Mouse (Mus musculus) MEL (cell line): ENCODE data around the gene A430005L14Rik. TPM values are rescaled to one million over a fixed set of nuclear protein-coding genes. Genes with fewer than 3 reads are reported as not detected.

Experiments used
- DNase-seq: peaks from one replicate; pipeline ENCODE4 v3.0.0; 2011; ENCODE audit warnings: low read depth, low spot score
- H3K27ac ChIP-seq: 2 replicates; pipeline ENCODE4 v1.5.1; 2012; ENCODE audit warnings: low read depth, mild to moderate bottlenecking, control low read depth, low read length, moderate library complexity; ENCODE audit not compliant: control insufficient read depth
- H3K27me3 ChIP-seq, 2 experiments: fragments of 150-350 bp in 1 of 2; sonication (generic) in 1 of 2; 2 replicates each; pipeline ENCODE4 v1.6.1; 2012; ENCODE audit warnings: low read length in 2 of 2, mild to moderate bottlenecking in 2 of 2, improper control_type of control experiment in 1 of 2, moderate library complexity in 1 of 2; ENCODE audit not compliant: insufficient read depth in 2 of 2, control insufficient read depth in 1 of 2
- H3K36me3 ChIP-seq, 2 experiments: 2 replicates each; pipeline ENCODE4 v1.6.1; 2012 to 2014; ENCODE audit warnings: low read length in 2 of 2, improper control_type of control experiment in 1 of 2, inconsistent platforms in 1 of 2, mild to moderate bottlenecking in 1 of 2; ENCODE audit not compliant: insufficient read depth in 2 of 2, control insufficient read depth in 1 of 2
- H3K4me1 ChIP-seq, 2 experiments: fragments of 150-350 bp in 1 of 2; sonication (generic) in 1 of 2; 2 replicates each; pipeline ENCODE4 v1.6.1; 2012; ENCODE audit warnings: low read length in 2 of 2, improper control_type of control experiment in 1 of 2, mild to moderate bottlenecking in 1 of 2; ENCODE audit not compliant: insufficient read depth in 2 of 2, control insufficient read depth in 1 of 2
- H3K4me3 ChIP-seq, 2 experiments: fragments of 150-350 bp in 1 of 2; sonication (generic) in 1 of 2; 2 replicates each; pipeline ENCODE4 v1.5.1; 2012; ENCODE audit warnings: low read depth in 2 of 2, low read length in 2 of 2, mild to moderate bottlenecking in 2 of 2, moderate library complexity in 2 of 2, control low read depth in 1 of 2, improper control_type of control experiment in 1 of 2; ENCODE audit not compliant: control insufficient read depth in 1 of 2, insufficient read depth in 1 of 2
- H3K79me2 ChIP-seq: 2 replicates; pipeline ENCODE4 v1.6.1; 2012; ENCODE audit warnings: mild to moderate bottlenecking, low read length, moderate library complexity; ENCODE audit not compliant: control insufficient read depth, poor library complexity, insufficient read depth
- H3K9ac ChIP-seq: 2 replicates; pipeline ENCODE4 v1.6.1; 2012; ENCODE audit warnings: low read depth, mild to moderate bottlenecking, control low read depth, low read length, moderate library complexity; ENCODE audit not compliant: control insufficient read depth, poor library complexity, severe bottlenecking
- H3K9me3 ChIP-seq: fragments of 150-350 bp; sonication (generic); replicated peaks from 2 replicates; pipeline ENCODE4 v1.6.1; 2012; ENCODE audit warnings: mild to moderate bottlenecking, low read length, improper control_type of control experiment, moderate library complexity; ENCODE audit not compliant: insufficient read depth
- CHD1 ChIP-seq: IDR thresholded peaks from 2 replicates; pipeline ENCODE4 v1.6.1; 2012; ENCODE audit warnings: low read depth, mild to moderate bottlenecking, inconsistent platforms, low read length, improper control_type of control experiment
- CHD2 ChIP-seq: IDR thresholded peaks from 2 replicates; pipeline ENCODE4 v1.6.1; 2011; ENCODE audit warnings: low read length, improper control_type of control experiment
- CTCF ChIP-seq, 3 experiments: IDR thresholded peaks in 2 of 3; conservative IDR thresholded peaks in 1 of 3; 2 replicates each; pipeline ENCODE4 v1.5.1; 2011 to 2012; ENCODE audit warnings: low read length in 3 of 3, low read depth in 2 of 3, mild to moderate bottlenecking in 2 of 3, improper control_type of control experiment in 1 of 3, inconsistent platforms in 1 of 3, mixed read lengths in 1 of 3, moderate library complexity in 1 of 3; ENCODE audit not compliant: control insufficient read depth in 1 of 3, insufficient read depth in 1 of 3, poor library complexity in 1 of 3, severe bottlenecking in 1 of 3
- E2F4 ChIP-seq: IDR thresholded peaks from 2 replicates; pipeline ENCODE4 v1.6.1; 2011; ENCODE audit warnings: low read depth, low read length, improper control_type of control experiment, borderline replicate concordance
- EP300 ChIP-seq, 2 experiments: IDR thresholded peaks; 2 replicates each; pipeline ENCODE4 v1.6.1; 2011; ENCODE audit warnings: improper control_type of control experiment in 2 of 2, low read length in 2 of 2, low read depth in 1 of 2, mild to moderate bottlenecking in 1 of 2
- GABPA ChIP-seq: IDR thresholded peaks from 2 replicates; pipeline ENCODE4 v1.6.1; 2012; ENCODE audit warnings: low read depth, mild to moderate bottlenecking, inconsistent platforms, low read length, improper control_type of control experiment, moderate library complexity
- GATA1 ChIP-seq: IDR thresholded peaks from 2 replicates; pipeline ENCODE4 v1.6.1; 2011; ENCODE audit warnings: low read depth, low read length, improper control_type of control experiment
- KAT2A ChIP-seq: conservative IDR thresholded peaks from 2 replicates; pipeline ENCODE4 v1.6.1; 2012; ENCODE audit warnings: low read depth, low read length, improper control_type of control experiment, inconsistent platforms
- MAX ChIP-seq: IDR thresholded peaks from 2 replicates; pipeline ENCODE4 v1.6.1; 2011; ENCODE audit warnings: low read length, improper control_type of control experiment
- MAZ ChIP-seq: IDR thresholded peaks from 2 replicates; pipeline ENCODE4 v1.6.1; 2012; ENCODE audit warnings: low read depth, mild to moderate bottlenecking, inconsistent platforms, low read length, improper control_type of control experiment
- MEF2A ChIP-seq: IDR thresholded peaks from 2 replicates; pipeline ENCODE4 v1.6.1; 2014; ENCODE audit warnings: low read depth, mild to moderate bottlenecking, inconsistent platforms, low read length, improper control_type of control experiment; ENCODE audit not compliant: poor library complexity, insufficient replicate concordance, severe bottlenecking; ENCODE audit errors: extremely low read depth
- POLR2A ChIP-seq, 2 experiments: IDR thresholded peaks; 2 replicates each; pipeline ENCODE4 v1.6.1; 2011 to 2012; ENCODE audit warnings: low read length in 2 of 2, mild to moderate bottlenecking in 2 of 2, control low read depth in 1 of 2, improper control_type of control experiment in 1 of 2, low read depth in 1 of 2, moderate library complexity in 1 of 2; ENCODE audit not compliant: control insufficient read depth in 1 of 2, insufficient read depth in 1 of 2, poor library complexity in 1 of 2
- POLR2AphosphoS2 ChIP-seq: IDR thresholded peaks from 2 replicates; pipeline ENCODE4 v1.6.1; 2011; ENCODE audit warnings: low read length, improper control_type of control experiment
- RCOR1 ChIP-seq: IDR thresholded peaks from 2 replicates; pipeline ENCODE4 v1.6.1; 2012; ENCODE audit warnings: low read depth, mild to moderate bottlenecking, inconsistent platforms, low read length, improper control_type of control experiment
- SIN3A ChIP-seq: IDR thresholded peaks from 2 replicates; pipeline ENCODE4 v1.6.1; 2012; ENCODE audit warnings: low read length, improper control_type of control experiment, inconsistent platforms
- TAL1 ChIP-seq: IDR thresholded peaks from 2 replicates; pipeline ENCODE4 v1.6.1; 2012; ENCODE audit warnings: mild to moderate bottlenecking, inconsistent platforms, low read length, moderate library complexity, mixed read lengths
- USF1 ChIP-seq: IDR thresholded peaks from 2 replicates; pipeline ENCODE4 v1.6.1; 2014; ENCODE audit warnings: low read depth, mild to moderate bottlenecking, inconsistent platforms, low read length, improper control_type of control experiment, moderate library complexity
- USF2 ChIP-seq, 2 experiments: IDR thresholded peaks; 2 replicates each; pipeline ENCODE4 v1.6.1; 2011 to 2012; ENCODE audit warnings: improper control_type of control experiment in 2 of 2, low read length in 2 of 2, borderline replicate concordance in 1 of 2, inconsistent platforms in 1 of 2, low read depth in 1 of 2, mild to moderate bottlenecking in 1 of 2; ENCODE audit not compliant: insufficient read depth in 1 of 2
- ZNF384 ChIP-seq: IDR thresholded peaks from 2 replicates; pipeline ENCODE4 v1.6.1; 2012; ENCODE audit warnings: low read depth, mild to moderate bottlenecking, inconsistent platforms, low read length, improper control_type of control experiment
- polyA plus RNA-seq, 2 experiments: library from polyadenylated mRNA; stranded (reverse) in 1 of 2; unstranded in 1 of 2; fragments of >175 nt in 1 of 2; fragments of >200 nt in 1 of 2; gene quantifications; 2 replicates each; pipeline versions ENCODE4 v1.2.1 to v1.2.4; 2012; ENCODE audit warnings: low replicate concordance in 2 of 2, low read depth in 1 of 2; ENCODE audit not compliant: insufficient read length in 2 of 2, insufficient read depth in 1 of 2, missing spikeins in 1 of 2
- total RNA-seq: library from RNA; depleted of rRNA; stranded (reverse); fragments of 300-350 nt; gene quantifications from 2 replicates; pipeline ENCODE4 v1.2.3, GENCODE M21; 2012

The A430005L14Rik gene
- total and polyA plus RNA-seq, 3 experiments = 48.0 to 72.8 TPM; not detected in 1

DNA sequence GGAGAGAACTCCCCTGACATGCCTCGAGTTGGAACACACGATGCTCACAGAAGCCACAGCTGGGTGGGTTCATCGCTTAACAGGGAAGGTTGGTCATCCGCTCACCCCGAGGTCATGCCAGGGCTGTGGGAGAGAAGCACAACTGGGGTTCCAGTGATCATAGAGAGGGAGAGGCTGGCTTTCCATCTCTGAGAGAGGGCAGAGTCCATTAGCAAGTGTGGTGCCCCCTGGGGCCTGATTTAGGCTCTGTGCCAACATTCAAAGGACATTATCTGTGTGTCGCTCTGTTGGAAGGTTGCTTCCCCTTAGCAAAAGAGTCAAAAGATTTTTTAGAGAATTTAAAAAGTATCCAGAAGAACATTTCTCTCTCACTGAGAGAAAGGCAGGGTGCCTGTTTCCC lies 12.8 kb upstream of the A430005L14Rik start:
- Histone ChIP-seq H3K9ac (no peak overlapping the region), H3K79me2 (no peaks in the 10 kb centered on the region), H3K27me3 (no peaks in the 10 kb centered on the region), H3K36me3 (no peaks in the 10 kb centered on the region), H3K4me3 (no peak overlapping the region), H3K9me3 (no peaks in the 10 kb centered on the region), H3K4me1 (no peaks in the 10 kb centered on the region), H3K27ac (no peak overlapping the region)
- TF ChIP-seq KAT2A = no peak
- no peak for TF ChIP-seq SIN3A
- TF ChIP-seq ZNF384 = no peak
- no peak for TF ChIP-seq MEF2A
- TF ChIP-seq GABPA = no peak
- no peak for DNase-seq

DNA sequence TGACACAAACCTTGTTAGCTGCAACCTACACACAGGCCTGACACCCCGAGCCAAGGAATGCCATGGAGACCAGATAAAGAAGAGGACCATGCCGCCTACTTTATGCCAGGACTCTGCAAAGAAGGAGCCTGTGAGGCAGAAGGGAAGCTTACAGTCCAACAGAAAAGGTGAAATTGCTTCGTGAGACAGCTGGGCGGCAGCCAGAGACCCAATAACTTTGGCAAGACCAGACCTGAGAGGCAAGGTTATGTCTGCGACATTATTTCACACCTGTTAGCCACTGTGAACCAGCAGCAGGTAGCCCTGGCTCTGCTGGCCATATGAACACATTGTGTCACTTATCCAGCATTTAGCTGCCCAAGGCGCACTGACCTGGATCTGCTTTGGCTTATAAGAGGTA lies 11.3 kb upstream of the A430005L14Rik start:
- H3K79me2 ChIP-seq = no peaks in the 10 kb centered on the region
- TF ChIP-seq MAZ (no peak), E2F4 (no peak), TAL1 (no peak), CTCF (IDR thresholded peaks at IDR 0.05 in 2 of 3, conservative IDR thresholded peaks at IDR 0.05 in 1 of 3; ENCODE audit: control insufficient read depth in 1 of 3, insufficient read depth in 1 of 3, low read depth in 2 of 3, low read length in 3 of 3, poor library complexity in 1 of 3, severe bottlenecking in 1 of 3) (no peak), EP300 (IDR thresholded peaks at IDR 0.05; ENCODE audit: low read depth in 1 of 2, low read length in 2 of 2) (no peak), CHD1 (no peak), USF2 (IDR thresholded peaks at IDR 0.05; ENCODE audit: borderline replicate concordance in 1 of 2, insufficient read depth in 1 of 2, low read depth in 1 of 2, low read length in 2 of 2) (no peak), RCOR1 (no peak), CHD2 (no peak), MAX (no peak), USF1 (no peak), POLR2A (IDR thresholded peaks at IDR 0.05; ENCODE audit: control insufficient read depth in 1 of 2, insufficient read depth in 1 of 2, low read depth in 1 of 2, low read length in 2 of 2, poor library complexity in 1 of 2) (no peak), POLR2AphosphoS2 (no peak), GATA1 (no peak)
- TF ChIP-seq, all 39 proteins: peak for 0
- Histone ChIP-seq H3K9me3 (no peaks in the 10 kb centered on the region), H3K9ac (no peak overlapping the region), H3K36me3 (no peaks in the 10 kb centered on the region), H3K4me1 (no peaks in the 10 kb centered on the region), H3K27me3 (no peaks in the 10 kb centered on the region), H3K27ac (no peak overlapping the region), H3K4me3 (no peak overlapping the region)
- no peak for DNase-seq
